Mouse (Mus musculus) heart, embryonic 13.5 days (tissue): ENCODE results near the gene Gdf11. TPM values are rescaled to one million over a fixed set of nuclear protein-coding genes. Genes with fewer than 3 reads are reported as not detected.

ENCODE experiments used
- ATAC-seq: fragments of 200-750 bp; cut with Nextera tagmentation; 2 replicates; pipeline ENCODE4 v1.8.0; 2017; ENCODE audit warnings: moderate TSS enrichment; ENCODE audit not compliant: insufficient number of reproducible peaks, low FRiP score, low TSS enrichment; ENCODE audit errors: extremely low read depth
- H3K27ac ChIP-seq: fragments of 300-500 bp; sonication (generic); replicated peaks from 2 replicates; pipeline ENCODE4 v1.5.1; 2015; ENCODE audit warnings: moderate library complexity, mild to moderate bottlenecking, inconsistent platforms
- H3K27me3 ChIP-seq: fragments of 300-500 bp; sonication (generic); replicated peaks from 2 replicates; pipeline ENCODE4 v1.6.1; 2015; ENCODE audit warnings: mild to moderate bottlenecking, inconsistent platforms
- H3K36me3 ChIP-seq: fragments of 300-500 bp; sonication (generic); 2 replicates; pipeline ENCODE4 v1.6.1; 2015; ENCODE audit warnings: mild to moderate bottlenecking, inconsistent platforms
- H3K4me1 ChIP-seq: fragments of 300-500 bp; sonication (generic); 2 replicates; pipeline ENCODE4 v1.6.1; 2015; ENCODE audit warnings: inconsistent platforms
- H3K4me2 ChIP-seq: fragments of 300-500 bp; sonication (generic); 2 replicates; pipeline ENCODE4 v1.6.1; 2015; ENCODE audit warnings: inconsistent platforms, mild to moderate bottlenecking, moderate library complexity
- H3K4me3 ChIP-seq: fragments of 300-500 bp; sonication (generic); 2 replicates; pipeline ENCODE4 v1.5.1; 2015; ENCODE audit warnings: moderate library complexity, mild to moderate bottlenecking, inconsistent platforms
- H3K9ac ChIP-seq: fragments of 300-500 bp; sonication (generic); 2 replicates; pipeline ENCODE4 v1.6.1; 2015; ENCODE audit warnings: inconsistent platforms, mild to moderate bottlenecking, moderate library complexity
- H3K9me3 ChIP-seq: fragments of 300-500 bp; sonication (generic); 2 replicates; pipeline ENCODE4 v1.6.1; 2016; ENCODE audit warnings: inconsistent platforms
- WGBS: fragments of 180-500 bp; shearing (Covaris S2); methylation state at CpG from one replicate; pipeline ENCODE4 v1.1.7; 2015; ENCODE audit warnings: mixed read lengths; 5-methylcytosine and 5-hydroxymethylcytosine counted together
- polyA plus RNA-seq: library from polyadenylated mRNA; unstranded; fragments of >200 nt; fragmentation: Nextera tagmentation; extraction: Ambion mirVana; gene quantifications from 2 replicates; pipeline ENCODE4 v1.2.1, GENCODE M21; 2015

Gdf11 gene
- polyA plus RNA-seq, 1 experiment from 2014 or later: 2.8 TPM

DNA sequence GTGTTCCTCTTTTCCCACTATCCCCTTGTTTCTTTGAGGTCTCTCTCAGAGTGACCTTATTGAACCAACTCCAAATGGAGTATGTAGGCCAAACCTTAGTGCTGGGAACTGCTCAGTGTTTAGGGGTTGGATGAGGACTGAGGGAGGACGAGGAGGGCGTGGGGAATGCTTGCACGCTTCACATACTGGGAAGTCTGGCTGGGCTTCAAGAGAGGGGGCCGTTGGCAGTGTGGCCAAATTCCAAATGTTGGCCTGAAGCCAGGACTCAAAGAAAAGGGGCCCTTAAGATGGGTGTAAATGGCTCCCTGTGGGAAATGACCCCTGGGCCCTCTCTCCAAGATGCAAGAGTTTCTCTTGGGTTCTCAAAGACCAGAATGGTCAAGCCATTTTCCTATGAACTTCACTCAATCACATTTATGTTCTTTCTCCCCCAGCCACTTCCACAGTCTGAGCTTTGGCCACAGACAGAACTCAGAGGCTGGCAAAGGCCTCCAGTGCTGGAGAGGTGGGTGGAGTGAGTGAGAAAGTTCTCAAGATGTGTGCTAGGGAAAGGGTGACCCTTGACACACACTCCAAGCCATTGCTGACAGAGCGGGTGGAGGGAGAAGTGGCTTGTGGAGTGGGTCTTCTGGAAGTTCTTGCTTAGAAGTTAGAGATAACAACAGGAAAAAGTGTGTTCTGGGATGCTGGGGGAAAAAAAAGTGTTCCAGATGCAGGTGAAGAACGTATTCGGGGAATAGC, 38.3 kb upstream of the Gdf11 start:
- Histone ChIP-seq H3K4me3 (no peak overlapping the region), H3K36me3 (no peaks in the 10 kb centered on the region), H3K27me3 (peaks cover 52% of the 10 kb centered on the region), H3K4me1 (peaks cover 56% of the 10 kb centered on the region), H3K27ac (no peak overlapping the region), H3K4me2 (no peak overlapping the region), H3K9ac (no peak overlapping the region), H3K9me3 (no peaks in the 10 kb centered on the region)
- ATAC-seq: no peak
- 51% methylated on average over 7 of the region's 7 CpGs for WGBS

- Histone ChIP-seq H3K27me3 (peaks cover 37% of the 10 kb centered on the region), H3K27ac (no peak overlapping the region), H3K4me1 (peaks cover 51% of the 10 kb centered on the region), H3K4me3 (no peak overlapping the region), H3K9me3 (no peaks in the 10 kb centered on the region), H3K36me3 (no peaks in the 10 kb centered on the region), H3K4me2 (no peak overlapping the region), H3K9ac (no peak overlapping the region)
- no peak for ATAC-seq
- WGBS: 31% methylated on average over 4 of the region's 4 CpGs
Measured at GRCm38 (mm10) chr10:128928356-128928755, 36.8 kb upstream of the Gdf11 start.

GRCm38 (mm10) chr10:128923935-128924334, 32.4 kb upstream of the Gdf11 start, which contains the start of gene Bloc1s1:
Gene Bloc1s1 (minus strand): TSS chr10:128924035.
- Histone ChIP-seq H3K4me1 (peaks cover 53% of the 10 kb centered on the region), H3K4me2 (peak within 1 kb of the TSS; percentile 70), H3K9me3 (no peaks in the 10 kb centered on the region), H3K9ac (peak within 1 kb of the TSS; percentile 91), H3K27me3 (peaks cover 7% of the 10 kb centered on the region; the same call in 1 of the 2 replicates), H3K4me3 (peak within 1 kb of the TSS; percentile 91), H3K36me3 (peaks cover 8% of the 10 kb centered on the region; the same call in 1 of the 2 replicates), H3K27ac (peak within 1 kb of the TSS; percentile 95)
- 63% methylated on average over 9 of the region's 9 CpGs for WGBS
- no peak for ATAC-seq

DNA sequence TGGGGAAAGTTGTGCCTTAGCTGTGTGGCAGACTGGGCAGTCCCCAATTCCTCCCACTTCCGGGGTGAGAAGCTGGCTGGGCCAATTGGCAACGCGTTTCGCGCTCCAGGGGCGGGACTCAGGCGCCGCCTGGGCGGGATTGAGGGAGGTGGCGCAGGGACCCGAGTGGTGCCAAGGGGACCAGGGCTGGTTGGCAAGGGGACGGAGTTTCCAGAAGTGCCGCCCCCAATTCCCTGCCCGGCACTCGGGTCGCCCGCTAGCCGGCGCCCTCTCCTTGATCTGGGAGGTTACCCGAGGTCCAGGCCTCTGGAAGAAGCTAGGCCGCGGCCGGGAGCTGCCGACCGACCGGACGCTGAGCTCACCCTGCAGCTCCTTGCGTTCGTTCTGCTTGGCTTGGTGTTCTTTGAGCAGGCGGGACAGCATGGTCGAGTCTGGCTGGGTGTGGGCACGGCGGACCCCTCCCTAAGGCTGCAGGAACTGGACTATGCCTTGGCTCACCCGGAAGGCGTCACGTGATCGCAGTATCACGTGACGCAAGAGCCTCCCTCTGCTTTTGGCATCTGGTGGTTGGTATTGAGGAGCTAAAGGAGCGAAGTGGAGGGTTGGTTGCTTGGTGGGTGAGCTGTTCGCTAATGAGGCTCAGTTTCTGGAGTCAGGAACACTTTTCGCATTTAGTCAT, 31.6 kb upstream of the Gdf11 start:
- H3K4me1 ChIP-seq: peaks cover 52% of the 10 kb centered on the region
- WGBS: under 1% methylated on average over 42 of the region's 42 CpGs
- peak overlapping the region; percentile 70 for H3K4me2 ChIP-seq
- ATAC-seq: peak; percentile 93
- peak overlapping the region; percentile 95 for H3K27ac ChIP-seq
- H3K36me3 ChIP-seq: peaks cover 12% of the 10 kb centered on the region
- peak overlapping the region; percentile 91 for H3K4me3 ChIP-seq
- H3K9ac ChIP-seq: peak overlapping the region; percentile 91
- H3K27me3 ChIP-seq: peaks cover 7% of the 10 kb centered on the region; the same call in 1 of the 2 replicates
- H3K9me3 ChIP-seq: no peaks in the 10 kb centered on the region

- peaks cover 2% of the 10 kb centered on the region; the same call in 1 of the 2 replicates for H3K27me3 ChIP-seq
- H3K4me2 ChIP-seq: peak within 1 kb of the TSS; percentile 70
- WGBS: 19% methylated on average over 1 of the region's 1 CpGs
- peaks cover 49% of the 10 kb centered on the region for H3K4me1 ChIP-seq
- peak within 1 kb of the TSS; percentile 95 for H3K27ac ChIP-seq
- H3K36me3 ChIP-seq: peaks cover 16% of the 10 kb centered on the region
- peak within 1 kb of the TSS; percentile 91 for H3K4me3 ChIP-seq
- no peak for ATAC-seq
- peak within 1 kb of the TSS; percentile 91 for H3K9ac ChIP-seq
- H3K9me3 ChIP-seq: no peaks in the 10 kb centered on the region
Measured at GRCm38 (mm10) chr10:128922822-128923012, 31.2 kb upstream of the Gdf11 start, which contains the start of gene Rdh5. Gene Rdh5 (minus strand): TSS chr10:128922888.

DNA sequence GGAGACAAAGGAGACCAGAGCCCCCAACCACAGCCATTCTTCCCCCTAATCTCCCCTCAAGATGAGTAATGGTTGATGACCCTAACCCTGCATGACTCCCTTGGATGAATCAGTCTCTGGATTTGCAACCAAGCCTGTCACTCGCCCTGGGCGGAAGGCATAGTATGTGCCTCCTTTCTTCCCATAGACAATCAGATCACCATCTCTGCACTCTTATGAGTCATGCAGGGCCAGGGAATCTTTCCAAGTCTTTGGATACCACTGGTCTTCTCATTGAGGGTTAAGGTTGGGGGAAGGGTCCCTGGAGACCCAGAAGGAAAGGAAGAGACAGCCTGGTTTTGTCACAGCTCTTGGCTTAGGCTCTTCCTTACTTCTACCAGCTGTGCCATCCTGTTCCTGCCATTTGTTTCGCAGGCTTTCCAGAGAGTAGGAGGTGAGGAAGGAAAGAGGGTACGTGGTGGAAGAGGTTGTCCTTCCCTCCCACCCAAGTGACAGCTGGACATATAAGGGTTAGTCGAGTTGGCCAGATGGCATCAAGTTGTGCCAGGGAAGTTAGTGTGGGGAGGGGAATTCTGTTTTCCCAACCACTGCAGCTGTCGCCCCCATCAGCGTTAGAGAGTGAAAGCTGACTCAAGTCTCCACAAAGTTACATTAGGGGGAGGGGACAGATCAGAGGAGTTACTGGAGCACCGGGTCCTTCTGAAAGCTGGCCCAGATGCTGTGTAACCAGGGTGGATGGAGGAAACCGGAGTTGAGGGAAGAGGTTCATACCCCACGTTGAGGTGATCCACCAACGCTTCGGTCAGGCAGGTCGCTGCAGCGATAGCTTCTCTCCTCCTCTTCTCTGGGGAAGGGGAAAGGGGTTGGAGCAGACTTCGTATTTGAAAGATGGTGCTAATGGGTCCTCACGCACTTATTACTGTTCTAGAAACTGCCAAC, 30.6 kb upstream of the Gdf11 start:
- peak overlapping the region; percentile 91 for H3K9ac ChIP-seq

GRCm38 (mm10) chr10:128921251-128921650, 29.7 kb upstream of the Gdf11 start:
- peak overlapping the region; percentile 70; the same call in 1 of the 2 replicates for H3K4me2 ChIP-seq
- no peak overlapping the region for H3K4me3 ChIP-seq
- no peaks in the 10 kb centered on the region for H3K27me3 ChIP-seq
- WGBS: 64% methylated on average over 1 of the region's 1 CpGs
- peak overlapping the region; percentile 3; the same call in 1 of the 2 replicates for H3K9ac ChIP-seq
- no peaks in the 10 kb centered on the region for H3K9me3 ChIP-seq
- peak overlapping the region; percentile 44 for H3K27ac ChIP-seq
- peaks cover 49% of the 10 kb centered on the region for H3K4me1 ChIP-seq
- peaks cover 31% of the 10 kb centered on the region for H3K36me3 ChIP-seq
- no peak for ATAC-seq

More for the DNA sequence above, 30.6 kb upstream of the Gdf11 start:
- peak overlapping the region; percentile 91 for H3K4me3 ChIP-seq
- no peaks in the 10 kb centered on the region for H3K27me3 ChIP-seq
- no peak for ATAC-seq
- peaks cover 22% of the 10 kb centered on the region for H3K36me3 ChIP-seq
- WGBS: 71% methylated on average over 16 of the region's 16 CpGs
- H3K27ac ChIP-seq: peak overlapping the region; percentile 95
- H3K4me1 ChIP-seq: peaks cover 49% of the 10 kb centered on the region
- H3K9me3 ChIP-seq: no peaks in the 10 kb centered on the region
- peak overlapping the region; percentile 70 for H3K4me2 ChIP-seq

DNA sequence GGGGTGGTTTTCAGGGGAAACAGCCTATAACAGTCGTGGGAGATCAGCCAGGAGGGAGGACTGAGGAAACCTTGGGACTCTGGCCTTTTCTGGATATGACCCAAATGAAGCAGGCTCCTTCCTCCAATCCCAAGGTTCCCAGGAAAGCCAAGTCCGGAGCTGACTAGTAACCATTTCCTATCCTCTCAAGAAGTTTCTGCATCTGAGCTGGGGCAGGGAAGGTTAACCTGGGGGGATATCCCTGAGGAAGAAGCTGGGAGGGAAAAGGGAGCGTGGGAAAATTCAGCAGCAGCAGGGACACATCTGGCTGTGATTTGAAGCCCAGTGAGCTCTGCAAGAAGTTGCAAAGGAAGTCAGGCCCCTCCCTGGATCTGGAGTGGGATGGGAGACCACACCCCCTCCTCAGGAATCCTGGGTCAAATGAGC, 29.2 kb upstream of the Gdf11 start:
- Histone ChIP-seq H3K36me3 (peaks cover 34% of the 10 kb centered on the region), H3K9me3 (no peaks in the 10 kb centered on the region), H3K4me2 (no peak overlapping the region), H3K4me3 (no peak overlapping the region), H3K27ac (peak overlapping the region; percentile 44), H3K9ac (peak overlapping the region; percentile 3; the same call in 1 of the 2 replicates), H3K27me3 (no peaks in the 10 kb centered on the region), H3K4me1 (peaks cover 49% of the 10 kb centered on the region)
- 49% methylated on average over 3 of the region's 3 CpGs for WGBS
- ATAC-seq: no peak

GRCm38 (mm10) chr10:128919966-128920365, 28.4 kb upstream of the Gdf11 start:
- peak overlapping the region; percentile 16 for H3K9ac ChIP-seq
- 74% methylated on average over 7 of the region's 7 CpGs for WGBS
- peaks cover 41% of the 10 kb centered on the region for H3K36me3 ChIP-seq
- H3K27me3 ChIP-seq: no peaks in the 10 kb centered on the region
- H3K4me1 ChIP-seq: peaks cover 49% of the 10 kb centered on the region
- no peak for ATAC-seq
- H3K9me3 ChIP-seq: no peaks in the 10 kb centered on the region
- H3K4me3 ChIP-seq: no peak overlapping the region
- peak overlapping the region; percentile 44 for H3K27ac ChIP-seq
- H3K4me2 ChIP-seq: no peak overlapping the region

GRCm38 (mm10) chr10:128919203-128919631, 27.7 kb upstream of the Gdf11 start:
- no peaks in the 10 kb centered on the region for H3K9me3 ChIP-seq
- peaks cover 47% of the 10 kb centered on the region for H3K4me1 ChIP-seq
- peak overlapping the region; percentile 29 for H3K27ac ChIP-seq
- no peak overlapping the region for H3K4me3 ChIP-seq
- no peak overlapping the region for H3K4me2 ChIP-seq
- ATAC-seq: no peak
- no peaks in the 10 kb centered on the region for H3K27me3 ChIP-seq
- WGBS: 26% methylated on average over 6 of the region's 6 CpGs
- H3K36me3 ChIP-seq: peaks cover 48% of the 10 kb centered on the region
- H3K9ac ChIP-seq: peak overlapping the region; percentile 16; the same call in 1 of the 2 replicates

DNA sequence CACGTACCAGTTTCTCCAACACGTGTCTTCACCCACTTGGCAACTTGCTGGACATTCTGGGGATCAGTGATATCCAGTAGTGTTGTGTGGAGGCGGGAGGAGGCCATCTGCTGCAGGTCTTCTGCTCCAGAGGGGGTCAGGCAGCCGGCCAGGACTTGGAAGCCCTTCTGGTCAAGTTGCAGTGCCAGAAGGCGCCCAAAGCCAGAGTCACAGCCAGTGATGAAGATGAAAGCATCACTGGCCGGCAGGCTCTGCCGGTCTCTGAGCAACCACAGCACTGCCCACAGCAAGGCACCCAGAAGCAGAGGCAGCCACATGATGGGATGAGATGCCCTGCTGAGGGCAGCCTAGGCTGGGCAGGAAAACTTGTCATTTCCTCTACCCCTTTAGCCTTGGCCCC, 26.7 kb upstream of the Gdf11 start:
- Histone ChIP-seq H3K4me3 (no peak overlapping the region), H3K9ac (no peak overlapping the region), H3K4me2 (no peak overlapping the region), H3K9me3 (no peaks in the 10 kb centered on the region), H3K4me1 (peaks cover 45% of the 10 kb centered on the region), H3K27ac (0 out of 2 replicates have a peak overlapping the region, but pooled peaks have one; percentile 29), H3K36me3 (peaks cover 57% of the 10 kb centered on the region), H3K27me3 (no peaks in the 10 kb centered on the region)
- no peak for ATAC-seq
- 72% methylated on average over 7 of the region's 7 CpGs for WGBS
